Mouse (Mus musculus): ENCODE data around the gene Prss22. TPM values are rescaled to one million over a fixed set of nuclear protein-coding genes. Genes with fewer than 3 reads are reported as not detected.

Gene Prss22
- polyA plus RNA-seq, 1 experiment from 2014 or later = 0.17 TPM

- Histone ChIP-seq H3K9ac (ENCODE audit: low read length) (no peak overlapping the region), H3K9me3 (ENCODE audit: control insufficient read depth, low read length) (no peaks in the 10 kb centered on the region), H3K4me3 (ENCODE audit: low read depth, low read length) (no peak overlapping the region), H3K36me3 (ENCODE audit: control insufficient read depth, insufficient read depth, low read length) (no peaks in the 10 kb centered on the region), H3K27me3 (ENCODE audit: control insufficient read depth, insufficient read depth, low read length) (no peaks in the 10 kb centered on the region), H3K4me2 (ENCODE audit: low read depth) (no peak overlapping the region), H3K4me1 (ENCODE audit: control insufficient read depth, insufficient read depth, low read length) (no peaks in the 10 kb centered on the region), H3K27ac (ENCODE audit: low read depth, low read length) (no peak overlapping the region)
- ATAC-seq (ENCODE audit: insufficient read depth, low FRiP score, low TSS enrichment) (no peak), DNase-seq (ENCODE audit: low spot score) (no peak)
- WGBS = 45% methylated on average over 2 of the region's 2 CpGs
These were observed 9.0 kb upstream of the Prss22 start for GRCm38 (mm10) chr17:24006930-24007329.

GRCm38 (mm10) chr17:24005049-24005448 lies 7.1 kb upstream of the Prss22 start:
- WGBS = 98% methylated on average over 3 of the region's 3 CpGs
- DNase-seq (ENCODE audit: low spot score) = no peak
- H3K36me3 ChIP-seq (ENCODE audit: control insufficient read depth, insufficient read depth, low read length) = no peaks in the 10 kb centered on the region
- no peaks in the 10 kb centered on the region for H3K9me3 ChIP-seq (ENCODE audit: control insufficient read depth, low read length)
- no peak overlapping the region for H3K4me3 ChIP-seq (ENCODE audit: low read depth, low read length)
- H3K4me1 ChIP-seq (ENCODE audit: control insufficient read depth, insufficient read depth, low read length) = no peaks in the 10 kb centered on the region
- H3K27ac ChIP-seq (ENCODE audit: low read depth, low read length) = no peak overlapping the region
- no peaks in the 10 kb centered on the region for H3K27me3 ChIP-seq (ENCODE audit: control insufficient read depth, insufficient read depth, low read length)
- no peak overlapping the region for H3K4me2 ChIP-seq (ENCODE audit: low read depth)
- ATAC-seq (ENCODE audit: insufficient read depth, low FRiP score, low TSS enrichment) = no peak
- H3K9ac ChIP-seq (ENCODE audit: low read length) = no peak overlapping the region

GRCm38 (mm10) chr17:24004071-24004665 lies 6.3 kb upstream of the Prss22 start:
- Histone ChIP-seq H3K4me2 (ENCODE audit: low read depth) (no peak overlapping the region), H3K4me1 (ENCODE audit: control insufficient read depth, insufficient read depth, low read length) (no peaks in the 10 kb centered on the region), H3K4me3 (ENCODE audit: low read depth, low read length) (no peak overlapping the region), H3K9me3 (ENCODE audit: control insufficient read depth, low read length) (no peaks in the 10 kb centered on the region), H3K27me3 (ENCODE audit: control insufficient read depth, insufficient read depth, low read length) (no peaks in the 10 kb centered on the region), H3K9ac (ENCODE audit: low read length) (no peak overlapping the region), H3K36me3 (ENCODE audit: control insufficient read depth, insufficient read depth, low read length) (no peaks in the 10 kb centered on the region), H3K27ac (ENCODE audit: low read depth, low read length) (no peak overlapping the region)
- ATAC-seq (ENCODE audit: insufficient read depth, low FRiP score, low TSS enrichment) = no peak
- DNase-seq (ENCODE audit: low spot score) = no peak
- 93% methylated on average over 14 of the region's 14 CpGs for WGBS

- no peak overlapping the region for H3K9ac ChIP-seq (ENCODE audit: low read length)
- H3K27me3 ChIP-seq (ENCODE audit: control insufficient read depth, insufficient read depth, low read length) = no peaks in the 10 kb centered on the region
- no peaks in the 10 kb centered on the region for H3K36me3 ChIP-seq (ENCODE audit: control insufficient read depth, insufficient read depth, low read length)
- ATAC-seq (ENCODE audit: insufficient read depth, low FRiP score, low TSS enrichment) (no peak), DNase-seq (ENCODE audit: low spot score) (peak; percentile 2)
- H3K27ac ChIP-seq (ENCODE audit: low read depth, low read length) = no peak overlapping the region
- no peak overlapping the region for H3K4me3 ChIP-seq (ENCODE audit: low read depth, low read length)
- no peak overlapping the region for H3K4me2 ChIP-seq (ENCODE audit: low read depth)
- WGBS = 60% methylated on average over 5 of the region's 5 CpGs
- H3K9me3 ChIP-seq (ENCODE audit: control insufficient read depth, low read length) = no peaks in the 10 kb centered on the region
- H3K4me1 ChIP-seq (ENCODE audit: control insufficient read depth, insufficient read depth, low read length) = no peaks in the 10 kb centered on the region
These were observed 2.5 kb upstream of the Prss22 start for GRCm38 (mm10) chr17:24000404-24000803.

- Histone ChIP-seq H3K27me3 (ENCODE audit: control insufficient read depth, insufficient read depth, low read length) (no peaks in the 10 kb centered on the region), H3K4me3 (ENCODE audit: low read depth, low read length) (no peak overlapping the region), H3K36me3 (ENCODE audit: control insufficient read depth, insufficient read depth, low read length) (no peaks in the 10 kb centered on the region), H3K9me3 (ENCODE audit: control insufficient read depth, low read length) (no peaks in the 10 kb centered on the region), H3K4me1 (ENCODE audit: control insufficient read depth, insufficient read depth, low read length) (no peaks in the 10 kb centered on the region), H3K27ac (ENCODE audit: low read depth, low read length) (no peak overlapping the region), H3K9ac (ENCODE audit: low read length) (no peak overlapping the region), H3K4me2 (ENCODE audit: low read depth) (no peak overlapping the region)
- peak; percentile 7 for DNase-seq (ENCODE audit: low spot score)
- ATAC-seq (ENCODE audit: insufficient read depth, low FRiP score, low TSS enrichment) = no peak
- WGBS = 67% methylated on average over 6 of the region's 6 CpGs
These were observed 483 bp upstream of the Prss22 start for GRCm38 (mm10) chr17:23998383-23998782.

- WGBS = 35% methylated on average over 1 of the region's 1 CpGs
- no peaks in the 10 kb centered on the region for H3K27me3 ChIP-seq (ENCODE audit: control insufficient read depth, insufficient read depth, low read length)
These were observed 2.5 kb downstream of the Prss22 start for GRCm38 (mm10) chr17:23995421-23995820.

GRCm38 (mm10) chr17:23994667-23995066 lies 3.2 kb downstream of the Prss22 start:
- Histone ChIP-seq H3K36me3 (ENCODE audit: control insufficient read depth, insufficient read depth, low read length) (no peaks in the 10 kb centered on the region), H3K27me3 (ENCODE audit: control insufficient read depth, insufficient read depth, low read length) (no peaks in the 10 kb centered on the region), H3K4me3 (ENCODE audit: low read depth, low read length) (no peak overlapping the region), H3K4me1 (ENCODE audit: control insufficient read depth, insufficient read depth, low read length) (no peaks in the 10 kb centered on the region; the same call in 1 of the 2 replicates), H3K4me2 (ENCODE audit: low read depth) (no peak overlapping the region), H3K27ac (ENCODE audit: low read depth, low read length) (no peak overlapping the region), H3K9ac (ENCODE audit: low read length) (no peak overlapping the region), H3K9me3 (ENCODE audit: control insufficient read depth, low read length) (no peaks in the 10 kb centered on the region)
- 68% methylated on average over 7 of the region's 7 CpGs for whole genome bisulfite sequencing
- ATAC-seq (ENCODE audit: insufficient read depth, low FRiP score, low TSS enrichment) = no peak
- peak; percentile 7 for DNase-seq (ENCODE audit: low spot score)

More at GRCm38 (mm10) chr17:23995421-23995820, 2.5 kb downstream of the Prss22 start:
- Histone ChIP-seq H3K9ac (ENCODE audit: low read length) (no peak overlapping the region), H3K36me3 (ENCODE audit: control insufficient read depth, insufficient read depth, low read length) (no peaks in the 10 kb centered on the region), H3K4me2 (ENCODE audit: low read depth) (no peak overlapping the region), H3K4me3 (ENCODE audit: low read depth, low read length) (no peak overlapping the region), H3K27ac (ENCODE audit: low read depth, low read length) (no peak overlapping the region), H3K4me1 (ENCODE audit: control insufficient read depth, insufficient read depth, low read length) (no peaks in the 10 kb centered on the region; the same call in 1 of the 2 replicates), H3K9me3 (ENCODE audit: control insufficient read depth, low read length) (no peaks in the 10 kb centered on the region)
- ATAC-seq (ENCODE audit: insufficient read depth, low FRiP score, low TSS enrichment) (no peak), DNase-seq (ENCODE audit: low spot score) (no peak)

GRCm38 (mm10) chr17:23993559-23994428 lies 4.1 kb downstream of the Prss22 start:
- H3K36me3 ChIP-seq (ENCODE audit: control insufficient read depth, insufficient read depth, low read length) = no peaks in the 10 kb centered on the region
- no peaks in the 10 kb centered on the region; the same call in 1 of the 2 replicates for H3K4me1 ChIP-seq (ENCODE audit: control insufficient read depth, insufficient read depth, low read length)
- H3K27me3 ChIP-seq (ENCODE audit: control insufficient read depth, insufficient read depth, low read length) = no peaks in the 10 kb centered on the region
- 0 out of 2 replicates have a peak overlapping the region, but pooled peaks have one; percentile 10 for H3K4me3 ChIP-seq (ENCODE audit: low read depth, low read length)
- no peak overlapping the region for H3K27ac ChIP-seq (ENCODE audit: low read depth, low read length)
- whole genome bisulfite sequencing = 10% methylated on average over 31 of the region's 31 CpGs
- H3K4me2 ChIP-seq (ENCODE audit: low read depth) = peak overlapping the region; percentile 48
- no peaks in the 10 kb centered on the region for H3K9me3 ChIP-seq (ENCODE audit: control insufficient read depth, low read length)
- peak overlapping the region; percentile 44 for H3K9ac ChIP-seq (ENCODE audit: low read length)
- peak; percentile 93 for DNase-seq (ENCODE audit: low spot score)
- ATAC-seq (ENCODE audit: insufficient read depth, low FRiP score, low TSS enrichment) = peak; percentile 71
